Mouse (Mus musculus) cerebellum, adult 11 months (tissue): ENCODE results near the gene Cpa1.

Experiments
- DNase-seq: peaks from one replicate; pipeline ENCODE4 v3.0.0; 2022

Cpa1 gene

GRCm38 (mm10) chr6:30674714-30675280 lies 35.8 kb downstream of the Cpa1 start:
- no peak for DNase-seq

- peak; percentile 4 for DNase-seq
Measured at GRCm38 (mm10) chr6:30675281-30675771, 36.3 kb downstream of the Cpa1 start.

GRCm38 (mm10) chr6:30676506-30676905 lies 37.5 kb downstream of the Cpa1 start:
- DNase-seq = no peak

GRCm38 (mm10) chr6:30677591-30677990 lies 38.6 kb downstream of the Cpa1 start:
- no peak for DNase-seq

GRCm38 (mm10) chr6:30678482-30678881 lies 39.5 kb downstream of the Cpa1 start:
- no peak for DNase-seq

GRCm38 (mm10) chr6:30679567-30679966 lies 40.5 kb downstream of the Cpa1 start:
- no peak for DNase-seq

- no peak for DNase-seq
Measured at GRCm38 (mm10) chr6:30680442-30680841, 41.4 kb downstream of the Cpa1 start.

- DNase-seq = no peak
Measured at GRCm38 (mm10) chr6:30681935-30682900, 43.2 kb downstream of the Cpa1 start.

- DNase-seq = no peak
Measured at GRCm38 (mm10) chr6:30684570-30684969, 45.6 kb downstream of the Cpa1 start.

GRCm38 (mm10) chr6:30687198-30687597 lies 48.2 kb downstream of the Cpa1 start:
- no peak for DNase-seq

GRCm38 (mm10) chr6:30692826-30693225 lies 53.8 kb downstream of the Cpa1 start:
- peak; percentile 7 for DNase-seq

GRCm38 (mm10) chr6:30693350-30693991 lies 54.5 kb downstream of the Cpa1 start, which contains the start of gene Cep41:
Cep41 (minus strand) TSS chr6:30693749.
- DNase-seq = peak; percentile 97

- peak; percentile 19 for DNase-seq
Measured at GRCm38 (mm10) chr6:30694209-30694608, 55.2 kb downstream of the Cpa1 start.
